Comparison of ENCODE assay signal across 7 mouse cellular contexts in the genomic region with DNA sequence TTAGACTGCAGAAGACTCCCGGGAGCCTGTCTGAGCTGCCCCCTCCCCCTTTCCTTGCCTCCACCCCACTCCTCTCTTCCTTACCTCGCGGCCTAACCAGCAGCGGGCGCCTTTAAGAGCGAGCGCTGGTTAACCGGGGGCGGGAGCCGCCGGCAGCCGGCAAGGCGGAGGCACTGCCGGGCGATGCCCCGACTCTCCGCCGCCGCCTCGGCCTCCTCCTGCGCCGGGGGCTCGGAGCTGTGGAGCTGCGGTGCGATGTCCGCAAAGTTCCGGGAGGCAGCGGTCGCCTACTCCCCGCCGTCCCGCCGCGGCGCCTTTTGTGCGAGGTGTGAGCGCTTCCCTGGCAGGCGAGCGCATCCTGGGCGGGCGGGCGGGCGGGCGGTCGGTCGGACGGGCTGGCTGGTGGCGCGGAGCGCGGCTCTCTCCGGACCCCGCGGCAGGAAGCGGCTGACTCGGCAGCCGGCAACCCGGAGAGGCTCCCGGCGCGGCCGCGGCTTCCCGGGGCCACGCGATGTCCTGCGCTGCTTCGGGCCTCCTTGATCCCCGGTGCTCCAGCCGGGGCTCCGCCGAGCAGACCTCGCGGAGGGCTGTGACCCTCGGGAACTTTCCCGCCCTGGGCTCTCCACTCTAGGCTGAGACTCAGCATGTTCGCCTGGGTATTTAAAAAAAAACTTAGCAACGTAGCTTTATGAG. TPM values are rescaled to one million over a fixed set of nuclear protein-coding genes. Genes with fewer than 3 reads are reported as not detected.
A peak's percentile ranks its signal among the peaks of the same experiment; 100 is the strongest.
DNase-seq lines count a peak whose midpoint lies in the region; ATAC-seq and TF ChIP-seq lines count a peak whose summit lies in the region.

A gene (plus strand): TSS at position 109 of the 693 bp plus-strand sequence.

- H3K4me1 ChIP-seq in embryonic facial prominence, embryonic 10.5 days: peaks cover 18% of the 10 kb centered on the region
- H3K4me1 ChIP-seq in intestine, postnatal 0 days (replicated peaks; ENCODE audit: control insufficient read depth, insufficient read depth, low read length): no peaks in the 10 kb centered on the region
- H3K4me1 ChIP-seq in midbrain, embryonic 10.5 days: peaks cover 23% of the 10 kb centered on the region
- H3K4me1 ChIP-seq in small intestine, adult 2 months (ENCODE audit: control insufficient read depth, insufficient read depth, insufficient read length, low read length): no peaks in the 10 kb centered on the region

- 0 out of 2 replicates have a peak, but pooled peaks cover 5% of the 10 kb centered on the region for H3K27me3 ChIP-seq in embryonic facial prominence, embryonic 10.5 days (replicated peaks; ENCODE audit: low read depth, poor library complexity, severe bottlenecking)
- H3K27me3 ChIP-seq in intestine, postnatal 0 days (replicated peaks; ENCODE audit: control insufficient read depth, insufficient read depth, low read length): no peaks in the 10 kb centered on the region
- H3K27me3 ChIP-seq in midbrain, embryonic 10.5 days (ENCODE audit: low read depth, poor library complexity, severe bottlenecking): peaks cover 8% of the 10 kb centered on the region; the same call in 1 of the 2 replicates
- peaks cover 17% of the 10 kb centered on the region for H3K27me3 ChIP-seq in small intestine, adult 2 months (ENCODE audit: control insufficient read depth, insufficient read depth, low read length)

- H3K9ac ChIP-seq in intestine, postnatal 0 days (ENCODE audit: low read depth, low read length): peak within 1 kb of the TSS; percentile 74

- peak; percentile 48 for TF ChIP-seq CTCF in intestine, postnatal 0 days (IDR thresholded peaks at IDR 0.05; ENCODE audit: low read depth)
- TF ChIP-seq CTCF in small intestine, adult 2 months (IDR thresholded peaks at IDR 0.05; ENCODE audit: extremely low read depth, insufficient read length, insufficient replicate concordance, low read depth, low read length): no peak

- intact Hi-C loops in left cerebral cortex, postnatal 4 days (cut with DNase I): no loop called here

- ATAC-seq in intestine, postnatal 0 days: peak; percentile 79

- H3K27ac ChIP-seq in embryonic facial prominence, embryonic 10.5 days (replicated peaks): peak within 1 kb of the TSS; percentile 97
- H3K27ac ChIP-seq in intestine, postnatal 0 days (ENCODE audit: low read depth, low read length): peak within 1 kb of the TSS; percentile 82
- H3K27ac ChIP-seq in midbrain, embryonic 10.5 days (replicated peaks): peak within 1 kb of the TSS; percentile 98
- H3K27ac ChIP-seq in small intestine, adult 2 months (ENCODE audit: insufficient read depth, low read depth, low read length): no peak within 1 kb of the TSS

- WGBS in embryonic facial prominence, embryonic 10.5 days: under 1% methylated on average over 78 of the region's 78 CpGs
- under 1% methylated on average over 68 of the region's 78 CpGs for whole genome bisulfite sequencing in intestine, postnatal 0 days
- whole genome bisulfite sequencing in midbrain, embryonic 10.5 days: under 1% methylated on average over 69 of the region's 78 CpGs
- under 1% methylated on average over 78 of the region's 78 CpGs for WGBS in small intestine, adult 2 months

- no peak for TF ChIP-seq POLR2A in small intestine, adult 2 months (IDR thresholded peaks at IDR 0.05; ENCODE audit: low read depth, low read length)

- DNase-seq in adrenal gland, postnatal 25 days: peak; percentile 72
- peak; percentile 88 for DNase-seq in embryonic facial prominence, embryonic 10.5 days (ENCODE audit: low spot score)
- DNase-seq in heart, adult 11 months: peak; percentile 95
- peak; percentile 82 for DNase-seq in left cerebral cortex, postnatal 4 days
- DNase-seq in midbrain, embryonic 10.5 days (ENCODE audit: low spot score): peak; percentile 84

- peak within 1 kb of the TSS; percentile 82 for H3K4me3 ChIP-seq in embryonic facial prominence, embryonic 10.5 days
- peak within 1 kb of the TSS; percentile 64 for H3K4me3 ChIP-seq in intestine, postnatal 0 days (ENCODE audit: low read depth, low read length)
- peak within 1 kb of the TSS; percentile 84 for H3K4me3 ChIP-seq in midbrain, embryonic 10.5 days
- peak within 1 kb of the TSS; percentile 69 for H3K4me3 ChIP-seq in small intestine, adult 2 months (ENCODE audit: low read depth, low read length)

- no peaks in the 10 kb centered on the region for H3K36me3 ChIP-seq in embryonic facial prominence, embryonic 10.5 days (replicated peaks)
- H3K36me3 ChIP-seq in intestine, postnatal 0 days (ENCODE audit: control insufficient read depth, insufficient read depth): no peaks in the 10 kb centered on the region
- no peaks in the 10 kb centered on the region for H3K36me3 ChIP-seq in midbrain, embryonic 10.5 days
- H3K36me3 ChIP-seq in small intestine, adult 2 months (ENCODE audit: control insufficient read depth, insufficient read depth, low read length): no peaks in the 10 kb centered on the region

- peak within 1 kb of the TSS; percentile 85 for H3K4me2 ChIP-seq in intestine, postnatal 0 days (replicated peaks; ENCODE audit: low read depth)

- no peaks in the 10 kb centered on the region for H3K9me3 ChIP-seq in embryonic facial prominence, embryonic 10.5 days
- H3K9me3 ChIP-seq in intestine, postnatal 0 days (ENCODE audit: control insufficient read depth): no peaks in the 10 kb centered on the region
- no peaks in the 10 kb centered on the region for H3K9me3 ChIP-seq in midbrain, embryonic 10.5 days (replicated peaks)

RNA-seq across cellular contexts. Expression of the gene that starts here (rescaled TPM):
- total RNA-seq in adrenal gland, postnatal 25 days (2021): 3.7 and 4.2 TPM in 2 replicates
- 0.95 and 1.5 TPM in 2 replicates for polyA plus RNA-seq in embryonic facial prominence, embryonic 10.5 days (2016; fragmentation: Nextera tagmentation; extraction: Ambion mirVana)
- polyA plus RNA-seq in intestine, postnatal 0 days (2015; fragmentation: Nextera tagmentation; extraction: Ambion mirVana): 0.21 and 0.65 TPM in 2 replicates
- total RNA-seq in left cerebral cortex, postnatal 4 days (2021): 10 to 100 TPM; 23.6 to 25.7 TPM
- polyA plus RNA-seq in midbrain, embryonic 10.5 days (2016; fragmentation: Nextera tagmentation; extraction: Ambion mirVana): 1.4 and 1.5 TPM in 2 replicates
- 0.11 and 0.41 TPM in 2 replicates for polyA plus RNA-seq in small intestine, adult 2 months (2012; rRNA removed)

Comparison
In these comparisons a context has a peak if more than half of its experiments do, and no peak if none do; other contexts are left out.
1. Peak in ATAC-seq, H3K4me3 ChIP-seq, H3K27ac ChIP-seq, H3K9ac ChIP-seq and H3K4me2 ChIP-seq in intestine, postnatal 0 days; RNA of the gene not detected or under 1 TPM.